Mouse (Mus musculus) layer of hippocampus, adult 2 months (tissue): ENCODE data around the gene Cd3d. TPM values are rescaled to one million over a fixed set of nuclear protein-coding genes. Genes with fewer than 3 reads are reported as not detected.

Experiments
- DNase-seq, 2 experiments: peaks; one replicate each; pipeline ENCODE4 v3.0.0; 2022; ENCODE audit warnings: low spot score in 2 of 2
- H3K27ac ChIP-seq: fragments of 200-600 bp; 2 replicates; pipeline ENCODE4 v1.8.1; 2022
- H3K4me3 ChIP-seq: fragments of 200-600 bp; 2 replicates; pipeline ENCODE4 v1.8.1; 2022; ENCODE audit warnings: mild to moderate bottlenecking
- CTCF ChIP-seq: fragments of 200-600 bp; conservative IDR thresholded peaks from 2 replicates; pipeline ENCODE4 v1.8.1; 2022; ENCODE audit warnings: antibody characterized with exemption, mild to moderate bottlenecking, moderate library complexity
- total RNA-seq, 2 experiments: library from RNA; stranded (reverse); gene quantifications; 2 replicates each; pipeline ENCODE4 v1.2.3; 2021

Gene Cd3d
- total RNA-seq, 2 experiments from 2014 or later = not detected

DNA sequence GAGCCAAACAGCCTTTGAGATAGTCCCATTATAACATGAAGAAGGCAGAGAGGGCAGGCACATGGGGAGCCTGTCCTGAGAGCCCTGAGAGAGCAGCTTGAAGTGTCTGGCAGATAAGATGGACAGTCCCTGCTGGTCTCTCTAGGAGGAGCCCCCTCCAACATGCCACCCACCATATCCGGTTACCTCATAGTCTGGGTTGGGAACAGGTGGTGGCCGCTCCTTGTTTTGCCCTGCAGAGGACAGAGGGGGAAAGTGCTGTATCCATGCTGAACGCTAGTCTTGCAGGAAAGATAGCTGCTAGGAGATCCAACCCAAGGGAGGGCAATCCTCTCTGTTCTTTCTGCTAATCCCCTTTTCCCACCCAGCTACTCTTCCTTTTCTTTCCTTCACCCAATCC, 18.7 kb downstream of the Cd3d start:
- no peak for DNase-seq
- no peak for TF ChIP-seq CTCF
- H3K4me3 ChIP-seq = no peak overlapping the region
- H3K27ac ChIP-seq = no peak overlapping the region

DNA sequence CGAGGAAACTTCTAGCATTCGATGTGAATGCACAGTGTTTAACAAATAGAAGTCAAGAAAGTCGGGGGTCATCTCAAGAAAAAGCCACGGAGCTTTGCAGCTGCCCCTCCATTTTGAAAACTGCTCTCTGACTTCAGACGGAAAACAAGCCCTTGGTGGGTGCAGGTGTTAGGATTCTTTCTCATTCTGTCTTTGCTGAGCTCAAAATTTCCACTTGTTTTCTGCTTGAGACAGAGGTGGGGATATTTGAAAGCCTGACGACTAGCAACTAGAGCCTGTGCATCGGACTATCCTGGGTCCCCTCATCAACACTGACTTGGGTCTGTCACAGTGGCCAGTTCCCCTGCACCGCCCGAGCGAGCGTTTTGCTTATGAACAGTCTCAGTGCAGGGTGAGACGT, 25.8 kb downstream of the Cd3d start:
- no peak for TF ChIP-seq CTCF
- H3K27ac ChIP-seq = no peak overlapping the region
- H3K4me3 ChIP-seq = no peak overlapping the region
- no peak for DNase-seq

GRCm38 (mm10) chr9:45008342-45008741, 26.8 kb downstream of the Cd3d start:
- DNase-seq = no peak
- Histone ChIP-seq H3K27ac (no peak overlapping the region), H3K4me3 (no peak overlapping the region)
- TF ChIP-seq CTCF = no peak

DNA sequence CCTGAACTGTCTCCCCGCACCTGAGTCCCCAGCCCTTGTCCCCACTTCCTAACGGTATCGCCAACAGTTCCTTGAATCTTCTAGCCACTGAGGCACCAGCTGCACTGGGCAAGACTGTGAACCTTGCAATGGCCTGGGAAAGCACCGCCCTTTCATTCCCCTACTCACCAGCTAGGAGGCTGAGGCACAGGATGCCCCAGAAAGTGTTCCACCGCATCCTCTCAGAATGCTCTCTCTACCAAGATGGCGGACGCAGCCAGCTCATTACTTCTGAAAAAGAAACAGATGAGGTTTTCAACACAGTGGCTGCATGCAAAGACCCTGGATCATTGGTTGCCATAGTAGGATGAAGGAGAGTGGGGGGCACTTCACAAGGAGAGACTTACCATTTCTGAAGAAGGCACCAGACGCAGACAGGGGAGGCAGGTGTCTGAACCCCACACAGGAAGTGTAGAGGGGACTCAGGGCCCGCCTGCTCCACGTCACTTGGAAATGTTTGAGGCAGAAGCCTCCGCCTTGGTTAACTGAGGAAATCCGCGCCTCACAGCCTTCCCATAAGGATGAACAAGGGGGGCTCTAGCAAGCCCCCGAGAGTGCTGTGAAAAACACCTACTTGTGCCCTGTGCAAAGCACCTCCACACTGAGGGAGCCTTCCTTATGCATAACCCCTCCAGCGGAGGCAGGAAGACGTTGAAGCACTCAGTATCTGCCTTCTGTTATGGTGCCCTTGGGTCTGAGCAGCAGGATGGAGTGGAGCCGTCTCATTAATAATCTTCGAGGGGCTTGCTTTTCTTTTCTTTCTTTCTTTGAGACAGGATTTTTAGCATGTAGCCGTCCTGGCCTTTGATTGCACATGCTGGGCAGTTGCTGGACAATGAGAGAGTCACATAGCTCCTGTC, 27.8 kb downstream of the Cd3d start, which contains the start of gene Cd3e:
Gene Cd3e, minus strand, starts transcription at position 448 of the 899 bp plus-strand sequence.
- Histone ChIP-seq H3K27ac (no peak within 1 kb of the TSS), H3K4me3 (no peak within 1 kb of the TSS)
- DNase-seq = no peak
- no peak for TF ChIP-seq CTCF

DNA sequence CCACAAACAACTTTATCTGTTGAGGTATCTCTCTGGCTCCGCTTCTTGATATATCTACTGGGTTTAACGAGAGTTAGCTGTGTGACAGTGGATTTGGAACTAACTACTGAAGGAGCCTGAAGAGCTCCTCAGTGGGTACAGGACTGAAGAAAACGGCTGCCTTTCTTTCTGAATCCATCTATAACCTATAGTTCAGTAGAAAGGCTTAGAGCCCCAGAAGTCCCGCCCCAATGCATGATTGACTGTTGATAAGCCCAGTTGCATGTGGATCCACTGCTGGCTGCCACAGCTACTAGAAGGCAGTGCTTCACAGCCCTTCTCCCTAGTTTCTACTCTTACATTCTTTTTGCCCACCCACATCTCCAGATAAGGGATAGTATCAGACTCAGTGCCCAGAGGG, 28.9 kb downstream of the Cd3d start:
- H3K4me3 ChIP-seq = no peak overlapping the region
- no peak overlapping the region for H3K27ac ChIP-seq
- no peak for DNase-seq
- TF ChIP-seq CTCF = no peak

DNA sequence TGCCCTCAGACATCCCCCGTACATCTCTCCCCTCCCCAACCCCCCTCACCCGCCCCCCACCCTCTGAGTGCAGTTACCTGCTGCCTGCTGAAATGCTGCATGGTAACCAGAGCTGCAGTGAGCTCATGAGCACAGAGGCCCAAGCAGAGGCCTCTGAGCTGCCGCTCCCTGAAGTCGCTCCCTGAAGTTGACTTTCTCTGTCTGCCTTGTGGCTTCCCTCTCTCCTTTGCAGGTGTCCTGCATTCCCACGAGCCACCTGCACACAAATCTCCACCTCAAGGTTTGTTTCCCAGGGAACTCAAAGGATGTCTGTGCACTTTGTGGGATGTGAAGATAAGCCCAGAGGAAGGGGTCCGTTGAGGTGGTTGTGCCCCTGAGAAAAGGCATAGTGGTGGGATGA, 29.7 kb downstream of the Cd3d start:
- Histone ChIP-seq H3K27ac (no peak overlapping the region), H3K4me3 (no peak overlapping the region)
- no peak for DNase-seq
- TF ChIP-seq CTCF = no peak

GRCm38 (mm10) chr9:45014879-45015278, 33.3 kb downstream of the Cd3d start:
- Histone ChIP-seq H3K4me3 (no peak overlapping the region), H3K27ac (no peak overlapping the region)
- 0 out of 2 replicates have a peak, but pooled peaks have one; percentile 8 for TF ChIP-seq CTCF
- DNase-seq = no peak

GRCm38 (mm10) chr9:45015841-45016240, 34.3 kb downstream of the Cd3d start:
- TF ChIP-seq CTCF = no peak
- Histone ChIP-seq H3K27ac (no peak overlapping the region), H3K4me3 (no peak overlapping the region)
- DNase-seq = no peak

GRCm38 (mm10) chr9:45018031-45018430, 36.4 kb downstream of the Cd3d start:
- DNase-seq = peak in 1 of 2 experiments; percentile 1
- H3K4me3 ChIP-seq = no peak overlapping the region
- H3K27ac ChIP-seq = no peak overlapping the region
- TF ChIP-seq CTCF = no peak

DNA sequence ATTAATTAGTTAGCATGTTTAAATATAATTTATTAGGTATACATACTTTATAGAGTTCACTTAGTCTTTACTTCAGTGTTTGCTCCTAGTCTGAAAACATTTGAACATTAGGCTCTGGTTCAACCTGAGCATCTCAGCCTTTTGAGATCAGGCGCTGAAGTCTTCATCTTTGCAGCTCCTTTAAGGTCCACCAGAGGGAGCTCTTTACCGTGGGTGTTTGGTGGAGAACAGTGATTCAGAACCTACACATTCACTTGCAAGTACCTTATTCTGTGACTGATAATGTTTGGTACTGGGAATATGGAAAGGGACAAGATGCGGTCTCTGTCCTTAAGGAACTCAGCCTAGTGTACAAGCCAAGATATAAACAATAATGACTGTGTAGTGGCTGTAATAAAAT, 41.2 kb downstream of the Cd3d start:
- Histone ChIP-seq H3K4me3 (no peak overlapping the region), H3K27ac (no peak overlapping the region)
- DNase-seq = peak; percentile 48 to 72
- TF ChIP-seq CTCF = peak; percentile 90

GRCm38 (mm10) chr9:45023638-45024037, 42.1 kb downstream of the Cd3d start:
- no peak overlapping the region for H3K4me3 ChIP-seq
- no peak for DNase-seq
- H3K27ac ChIP-seq = no peak overlapping the region
- TF ChIP-seq CTCF = no peak

- no peak for DNase-seq
- Histone ChIP-seq H3K27ac (no peak overlapping the region), H3K4me3 (no peak overlapping the region)
- no peak for TF ChIP-seq CTCF
Measured at GRCm38 (mm10) chr9:45024187-45024586, 42.6 kb downstream of the Cd3d start.

GRCm38 (mm10) chr9:45027376-45027775, 45.8 kb downstream of the Cd3d start:
- Histone ChIP-seq H3K4me3 (no peak overlapping the region), H3K27ac (no peak overlapping the region)
- DNase-seq = no peak
- no peak for TF ChIP-seq CTCF

- H3K4me3 ChIP-seq = no peak overlapping the region
- DNase-seq = no peak
- no peak for TF ChIP-seq CTCF
- no peak overlapping the region for H3K27ac ChIP-seq
Measured at GRCm38 (mm10) chr9:45030341-45030740, 48.8 kb downstream of the Cd3d start.
